Mouse (Mus musculus): Measurements from ENCODE around the gene Gm17949. TPM values are rescaled to one million over a fixed set of nuclear protein-coding genes. Genes with fewer than 3 reads are reported as not detected.

The Gm17949 gene
- total RNA-seq, 2 experiments from 2014 or later, result not detected

DNA sequence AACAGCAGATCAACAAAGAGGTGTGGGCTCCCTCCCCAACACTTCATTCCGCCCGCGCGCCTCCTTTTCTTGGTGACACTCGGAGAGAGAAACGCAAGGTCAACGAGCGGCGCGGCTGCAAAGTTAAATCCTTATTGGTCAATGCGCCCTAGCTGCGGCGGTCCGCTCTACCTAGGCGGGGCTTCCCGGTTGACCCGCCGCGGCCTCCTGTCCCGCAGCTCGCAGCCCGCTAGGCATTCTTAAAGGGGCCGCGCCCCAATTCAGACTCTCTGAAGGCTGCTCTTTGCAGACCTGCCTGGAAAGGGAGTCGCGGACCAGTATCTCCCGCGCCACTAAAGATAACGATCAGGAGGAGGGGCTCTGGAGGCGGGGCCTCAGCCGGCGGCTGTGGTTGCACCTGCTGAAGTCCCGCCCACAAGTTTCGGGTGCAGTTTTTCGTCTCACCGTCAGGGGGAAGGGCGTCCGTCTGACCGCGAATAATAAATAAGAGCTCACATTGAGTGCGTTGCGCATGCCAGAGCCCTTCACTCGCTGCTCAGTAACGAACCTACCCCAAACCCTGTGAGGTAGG is 49.0 kb downstream of the Gm17949 start:
- peak; percentile 97 for DNase-seq
- Histone ChIP-seq H3K27ac (peak overlapping the region; percentile 87), H3K4me3 (peak overlapping the region; percentile 89)
- intact Hi-C loops (cut with DNase I), result loop anchor here (2.0 kb wide), 1 partner anchor 106 kb away; no protein-coding TSS in a partner anchor
- TF ChIP-seq CTCF (IDR thresholded peaks at IDR 0.05), result peak; percentile 82

DNA sequence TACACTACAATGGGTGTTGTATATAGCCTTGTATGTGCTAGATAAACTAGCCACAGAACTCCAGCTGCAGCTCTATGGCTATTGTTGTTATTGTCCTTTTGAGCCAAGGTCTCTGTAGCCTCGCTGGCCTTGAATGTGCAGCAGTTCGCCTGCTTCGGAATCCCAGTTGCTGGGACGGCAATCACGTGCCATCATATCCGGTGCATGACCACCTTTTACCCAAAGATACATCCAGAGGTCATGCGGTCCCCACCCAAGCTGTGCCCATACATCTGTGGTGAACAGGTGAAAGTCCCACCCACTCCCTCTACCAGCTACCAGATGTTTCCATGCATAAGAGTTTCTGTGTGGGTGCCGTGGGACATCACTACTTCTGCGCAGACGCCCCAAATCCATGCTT is 49.8 kb downstream of the Gm17949 start:
- TF ChIP-seq CTCF (IDR thresholded peaks at IDR 0.05), result no peak
- Histone ChIP-seq H3K27ac (no peak overlapping the region), H3K4me3 (peak overlapping the region; percentile 89)
- intact Hi-C loops (cut with DNase I), result loop anchor here (2.0 kb wide), 1 partner anchor 106 kb away; no protein-coding TSS in a partner anchor
- no peak for DNase-seq

DNA sequence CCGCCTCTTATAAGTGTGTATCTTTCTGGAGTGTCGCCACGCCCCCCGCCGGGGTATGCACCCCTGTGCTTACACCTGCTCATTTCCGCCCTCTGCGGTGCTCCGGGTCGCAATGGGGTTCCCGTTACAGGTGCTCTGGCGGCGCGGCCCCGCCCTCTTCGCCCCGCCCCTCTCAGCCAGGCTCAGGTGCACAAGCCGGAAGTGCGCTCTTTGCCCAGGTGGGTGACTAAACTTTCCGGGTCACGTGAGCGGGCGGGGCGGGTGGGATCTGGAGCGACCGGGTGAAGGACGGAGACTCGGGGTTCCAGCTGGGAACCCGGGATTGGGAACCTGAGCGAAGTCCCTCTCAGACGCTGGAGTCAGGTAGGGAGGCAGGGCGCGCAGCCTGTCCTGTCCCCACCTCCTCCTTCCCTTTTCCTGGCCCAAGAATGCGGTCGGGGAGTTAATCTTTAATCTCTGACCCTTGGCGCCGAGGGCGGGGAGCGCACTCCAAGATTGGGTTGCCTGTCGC is 50.8 kb downstream of the Gm17949 start:
- peak; percentile 32 for DNase-seq
- intact Hi-C loops (cut with DNase I), result no loop called here
- H3K27ac ChIP-seq, result no peak overlapping the region
- no peak for TF ChIP-seq CTCF (IDR thresholded peaks at IDR 0.05)
- peak overlapping the region; percentile 61 for H3K4me3 ChIP-seq

DNA sequence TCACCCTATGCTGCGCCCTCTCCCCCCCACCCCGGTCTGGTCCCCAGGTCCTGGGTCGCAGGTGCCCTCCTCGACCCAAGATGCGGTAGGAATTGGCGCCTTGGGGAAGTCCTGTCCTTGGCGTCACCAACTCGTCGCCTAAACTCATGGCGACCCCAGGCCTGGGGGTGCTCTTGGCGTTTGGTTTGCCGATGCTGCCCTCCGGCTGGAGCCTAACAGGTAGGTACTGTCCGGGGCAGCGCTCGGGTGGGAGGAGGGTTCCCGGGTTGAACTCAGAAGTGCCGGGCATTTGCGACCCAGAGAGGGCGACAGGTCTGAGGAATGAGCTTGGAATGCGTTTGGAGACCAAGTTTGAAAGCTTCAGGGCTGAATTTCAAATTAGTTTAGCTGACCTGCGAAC is 51.3 kb downstream of the Gm17949 start:
- DNase-seq, result no peak
- Histone ChIP-seq H3K4me3 (peak overlapping the region; percentile 61), H3K27ac (no peak overlapping the region)
- no peak for TF ChIP-seq CTCF (IDR thresholded peaks at IDR 0.05)
- intact Hi-C loops (cut with DNase I), result no loop called here

DNA sequence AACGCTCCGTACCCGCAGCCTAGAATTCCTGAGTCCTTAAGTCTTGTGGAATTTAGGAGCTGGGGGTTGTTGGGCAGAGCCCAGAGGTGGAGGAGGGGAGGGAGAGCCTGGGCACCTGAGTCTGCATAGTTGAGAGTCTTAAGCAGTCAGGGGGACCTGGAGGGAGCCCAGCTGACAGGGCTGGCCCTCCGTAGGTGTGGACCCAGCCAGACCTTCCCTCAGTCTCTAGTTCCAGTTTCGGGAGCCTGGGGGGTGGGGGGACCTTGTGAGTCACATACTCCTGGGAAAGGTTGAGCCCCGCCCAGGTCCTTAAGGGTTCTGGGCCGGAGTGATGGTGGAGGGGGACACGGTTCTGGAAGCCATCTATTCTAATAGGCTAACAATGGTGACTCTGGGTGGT is 51.8 kb downstream of the Gm17949 start:
- Histone ChIP-seq H3K27ac (no peak overlapping the region), H3K4me3 (no peak overlapping the region)
- intact Hi-C loops (cut with DNase I), result no loop called here
- TF ChIP-seq CTCF (IDR thresholded peaks at IDR 0.05), result no peak
- no peak for DNase-seq

DNA sequence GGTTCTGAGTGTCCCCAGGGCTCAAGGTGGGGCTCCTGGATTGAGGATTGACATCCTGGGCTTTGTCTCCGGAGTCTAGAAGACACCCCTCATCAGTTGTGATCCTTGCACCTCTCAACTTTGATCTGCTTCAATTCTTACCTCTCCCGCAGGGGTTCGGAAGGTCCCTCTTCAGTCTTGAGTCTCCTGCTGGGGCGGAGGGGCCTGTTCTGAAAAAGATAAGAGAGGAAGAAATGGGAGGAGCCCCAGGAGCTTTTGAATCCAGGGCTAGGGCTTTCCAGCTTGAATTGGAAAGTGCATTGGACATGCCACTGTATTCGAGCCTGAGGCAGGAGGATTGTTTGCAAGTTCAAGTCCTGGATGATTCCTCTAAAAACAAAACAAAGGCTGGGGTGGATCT is 55.6 kb downstream of the Gm17949 start:
- no peak for DNase-seq
- intact Hi-C loops (cut with DNase I), result no loop called here
- H3K4me3 ChIP-seq, result no peak overlapping the region
- TF ChIP-seq CTCF (IDR thresholded peaks at IDR 0.05), result no peak
- H3K27ac ChIP-seq, result no peak overlapping the region

DNA sequence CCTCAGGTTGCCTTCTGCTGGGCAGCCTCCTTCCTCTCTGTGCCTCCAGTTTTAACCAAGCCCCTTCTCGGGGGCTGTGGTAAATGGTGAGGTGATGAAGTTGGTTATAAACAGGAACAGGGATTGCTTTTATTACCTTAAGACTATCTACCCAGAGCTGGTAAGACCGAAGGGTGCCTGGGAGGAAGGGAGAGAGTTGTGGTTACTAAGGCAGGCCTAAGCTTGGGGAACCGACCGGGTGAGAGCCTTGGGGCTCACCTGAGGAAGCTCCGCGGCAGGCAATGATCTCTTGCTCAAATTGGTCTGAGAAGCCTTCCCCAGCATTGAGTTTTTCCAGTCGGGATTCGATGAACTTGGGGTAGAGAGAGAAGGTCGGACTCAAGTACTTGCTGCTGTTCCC is 59.0 kb downstream of the Gm17949 start:
- DNase-seq, result no peak
- TF ChIP-seq CTCF (IDR thresholded peaks at IDR 0.05), result no peak
- intact Hi-C loops (cut with DNase I), result no loop called here
- Histone ChIP-seq H3K27ac (no peak overlapping the region), H3K4me3 (no peak overlapping the region)

DNA sequence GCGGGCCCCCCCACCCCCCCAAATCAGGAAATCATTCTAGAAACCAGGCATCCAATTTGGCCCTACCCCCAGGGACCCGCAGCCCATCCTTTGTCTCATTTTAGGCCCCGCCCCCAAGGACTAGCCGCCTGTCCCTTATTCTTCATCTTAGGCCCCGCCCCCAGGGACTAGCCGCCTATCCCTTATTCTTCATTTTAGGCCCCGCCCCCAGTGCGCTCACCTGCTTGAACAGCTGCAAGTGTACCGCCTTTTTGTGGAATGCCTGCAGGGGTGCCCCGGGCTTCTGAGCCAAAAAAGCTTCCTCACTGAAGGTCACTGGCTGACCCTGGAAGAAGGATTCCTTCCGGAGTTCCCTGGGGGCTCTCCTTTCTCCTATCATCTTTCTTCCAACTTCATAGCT is 59.4 kb downstream of the Gm17949 start:
- TF ChIP-seq CTCF (IDR thresholded peaks at IDR 0.05), result no peak
- no peak overlapping the region for H3K27ac ChIP-seq
- intact Hi-C loops (cut with DNase I), result no loop called here
- no peak for DNase-seq
- H3K4me3 ChIP-seq, result no peak overlapping the region

Other genes with a start within 250 kb of the Gm17949 start
- 10 to 100 TPM; 16.3 to 17.6 TPM for gene Dus3l, start 246.7 kb upstream of the Gm17949 start, total RNA-seq (2021)
- gene Prr22, start 241.2 kb upstream of the Gm17949 start, total RNA-seq (2021), result under 1 TPM; 0.14 to 0.36 TPM
- 1 to 10 TPM; 2.0 to 2.8 TPM for gene Rfx2, start 180.5 kb upstream of the Gm17949 start, total RNA-seq (2021)
- not detected for gene Acsbg2, start 137.0 kb upstream of the Gm17949 start, total RNA-seq (2021)
- gene 1700061G19Rik, start 136.0 kb upstream of the Gm17949 start, total RNA-seq (2021), result not detected
- 10 to 100 TPM; 20.3 to 21.2 TPM for gene Mllt1, start 76.1 kb upstream of the Gm17949 start, total RNA-seq (2021)
- not detected for gene Acer1, start 29.3 kb upstream of the Gm17949 start, total RNA-seq (2021)
- gene Clpp, start 21.2 kb upstream of the Gm17949 start, total RNA-seq (2021), result 10 to 100 TPM; 33.8 to 40.7 TPM
- 10 to 100 TPM; 21.8 to 30.4 TPM for gene Alkbh7, start 14.1 kb upstream of the Gm17949 start, total RNA-seq (2021)
- gene Pspn, start 11.5 kb upstream of the Gm17949 start, total RNA-seq (2021), result not detected
- 10 to 100 TPM; 15.4 to 17.9 TPM for gene Gtf2f1, start 181 bp upstream of the Gm17949 start, total RNA-seq (2021)
- gene Khsrp, start 20.1 kb downstream of the Gm17949 start, total RNA-seq (2021), result 10 to 100 TPM; 26.6 to 30.5 TPM
- gene Slc25a41, start 30.2 kb downstream of the Gm17949 start, total RNA-seq (2021), result not detected
- not detected for gene Crb3, start 47.6 kb downstream of the Gm17949 start, total RNA-seq (2021)
- gene Slc25a23, start 48.4 kb downstream of the Gm17949 start, total RNA-seq (2021), result 10 to 100 TPM; 34.4 to 52.2 TPM
- gene Dennd1c, start 67.0 kb downstream of the Gm17949 start, total RNA-seq (2021), result under 1 TPM; 0.22 to 0.56 TPM
- 1 to 10 TPM in 1 of 2 experiments, under 1 TPM in 1; 0.64 to 1.7 TPM for gene Tubb4a, start 76.3 kb downstream of the Gm17949 start, total RNA-seq (2021)
- gene Tnfsf9, start 93.9 kb downstream of the Gm17949 start, total RNA-seq (2021), result under 1 TPM; 0.47 to 0.61 TPM
- not detected for gene Cd70, start 138.3 kb downstream of the Gm17949 start, total RNA-seq (2021)
- gene Tnfsf14, start 182.7 kb downstream of the Gm17949 start, total RNA-seq (2021), result not detected
- gene C3, start 216.7 kb downstream of the Gm17949 start, total RNA-seq (2021), result 10 to 100 TPM; 10.3 to 24.5 TPM
- 10 to 100 TPM; 24.0 to 24.4 TPM for gene Gpr108, start 237.0 kb downstream of the Gm17949 start, total RNA-seq (2021)
- 100 to 1,000 TPM; 170 to 176 TPM for gene Trip10, start 238.0 kb downstream of the Gm17949 start, total RNA-seq (2021)

All from gastrocnemius, adult 2 months (tissue).